Mouse (Mus musculus) right cerebral cortex, postnatal 10 days (tissue): ENCODE data around the gene St3gal2.
"Not testable (repeated sequence)": the region's sequence is repeated elsewhere in the genome, so short reads cannot be mapped to it uniquely, and the experiment has no call there.

Source experiments
- DNase-seq, 2 experiments: peaks; one replicate each; pipeline ENCODE4 v3.0.0; 2021; ENCODE audit warnings: low spot score in 2 of 2

The St3gal2 gene

DNA sequence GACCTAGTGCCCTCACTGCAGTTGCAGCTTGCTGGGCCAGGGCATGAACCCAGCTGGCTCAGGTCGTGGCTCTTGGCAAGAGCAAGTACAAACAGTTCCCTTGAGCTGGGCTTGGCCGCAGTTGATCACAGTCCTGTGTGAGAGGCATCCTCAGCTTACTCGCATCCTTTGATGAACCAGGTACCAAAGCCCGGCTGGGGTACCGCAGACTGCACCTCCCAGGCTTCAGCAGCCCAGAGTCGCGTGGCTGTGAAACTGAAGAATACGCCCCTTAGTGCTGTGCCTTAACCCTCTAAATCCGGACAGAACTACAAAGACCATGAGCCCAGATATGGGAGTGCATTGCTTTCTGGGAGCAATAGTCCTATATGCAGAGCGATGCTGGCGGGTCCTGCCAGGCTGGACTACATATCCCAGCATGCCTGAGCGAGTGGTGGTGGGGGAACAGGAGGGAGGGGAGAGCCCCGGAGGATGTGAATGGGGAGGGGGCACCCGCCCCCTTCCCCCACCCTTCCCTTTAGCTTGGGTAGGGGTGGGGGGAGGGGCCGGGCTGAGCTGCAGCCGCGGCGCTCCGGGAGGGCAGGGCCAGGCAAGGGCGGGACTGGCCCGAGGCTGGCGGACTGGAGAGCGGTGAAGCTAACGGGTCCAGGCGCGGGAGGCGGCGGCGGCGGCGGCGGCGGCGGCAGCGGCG is at the start of gene St3gal2:
Gene St3gal2, plus strand, starts transcription at position 582 of the 691 bp plus-strand sequence.
- DNase-seq: peak; percentile 96 to 98

DNA sequence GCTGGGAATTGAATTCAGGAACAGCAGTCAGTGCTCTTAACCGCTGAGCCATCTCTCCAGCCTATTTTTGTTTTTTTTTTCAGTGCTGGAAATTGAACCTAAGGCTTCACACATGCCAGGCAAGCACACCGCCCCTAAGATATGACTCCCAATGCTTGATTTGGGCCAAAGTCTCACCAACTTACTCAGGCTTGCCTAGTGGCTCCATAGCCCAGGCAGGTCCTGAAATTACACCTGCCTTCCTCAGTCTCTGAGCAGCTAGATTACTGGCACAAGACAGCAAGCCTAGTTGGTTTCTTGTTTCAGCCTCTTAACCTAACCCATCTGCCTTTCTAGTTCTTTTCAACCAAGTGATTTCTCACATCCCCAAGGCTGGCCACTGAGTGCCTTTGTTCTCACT is 49.2 kb upstream of the St3gal2 start:
- DNase-seq: no peak

DNA sequence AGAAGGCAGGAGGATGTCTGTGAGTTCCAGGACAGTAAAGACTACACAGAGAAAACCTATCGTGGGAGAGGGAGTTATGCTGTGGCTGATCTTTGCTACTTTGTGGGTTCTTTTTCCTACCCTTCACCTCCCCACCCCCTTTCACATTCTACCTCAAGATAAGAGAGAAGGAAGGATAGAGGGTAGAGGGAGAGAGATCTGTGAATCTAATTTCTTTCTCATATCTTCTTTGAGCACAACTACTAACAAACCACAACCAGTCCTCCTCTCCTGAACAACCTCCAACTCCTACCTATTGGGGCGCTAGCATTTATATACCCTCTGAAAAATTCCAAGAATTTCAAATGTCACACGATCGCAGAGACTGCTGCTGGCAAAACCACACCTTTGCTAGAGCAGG is 41.9 kb upstream of the St3gal2 start:
- DNase-seq: no peak

DNA sequence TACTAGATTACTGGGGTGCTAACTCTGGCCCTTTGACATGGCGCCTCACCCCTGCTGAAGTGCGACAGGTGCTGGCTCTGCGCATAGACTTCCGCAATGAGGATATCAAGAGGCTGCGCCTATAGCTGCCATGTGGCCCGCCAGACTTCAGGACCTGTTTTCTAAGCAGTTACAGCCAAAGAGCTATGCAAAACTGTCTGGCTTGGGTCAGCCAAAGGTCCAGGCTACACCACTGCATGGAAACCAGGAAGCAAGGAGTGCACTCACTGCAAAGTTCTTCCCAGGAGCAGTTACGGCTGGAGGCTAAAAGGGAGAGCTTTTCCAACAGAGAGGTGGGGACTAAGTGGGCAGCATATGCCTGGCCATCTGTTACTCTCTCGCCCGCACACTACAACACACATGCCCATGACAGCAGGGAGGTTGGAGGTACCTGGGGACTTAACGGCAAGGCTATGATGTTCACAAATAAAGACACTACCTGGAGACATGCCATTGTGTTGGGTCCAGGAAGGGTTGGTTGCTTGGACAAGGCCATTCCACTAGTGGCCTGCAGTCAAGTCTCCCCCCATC is 37.9 kb upstream of the St3gal2 start:
- no peak for DNase-seq

DNA sequence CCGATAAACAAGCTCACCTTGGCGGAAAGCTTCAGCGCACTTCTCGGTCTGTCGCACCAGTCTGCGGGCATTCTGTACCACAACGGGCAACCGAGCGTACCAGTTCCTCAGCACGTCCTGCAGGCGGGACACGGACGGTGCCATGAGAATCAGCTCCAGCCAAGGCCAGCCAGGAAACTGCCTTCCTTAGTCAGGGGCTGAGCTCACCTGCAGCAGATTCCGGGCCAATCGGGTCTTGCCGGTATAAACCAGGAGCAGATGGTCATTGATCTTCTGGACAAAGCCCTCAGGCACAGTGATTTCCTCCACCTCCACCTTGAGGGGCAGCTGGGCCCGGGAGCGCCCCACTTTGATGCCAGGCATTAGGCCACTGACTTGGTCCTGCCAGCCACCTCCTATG is 35.9 kb upstream of the St3gal2 start:
- no peak for DNase-seq

DNA sequence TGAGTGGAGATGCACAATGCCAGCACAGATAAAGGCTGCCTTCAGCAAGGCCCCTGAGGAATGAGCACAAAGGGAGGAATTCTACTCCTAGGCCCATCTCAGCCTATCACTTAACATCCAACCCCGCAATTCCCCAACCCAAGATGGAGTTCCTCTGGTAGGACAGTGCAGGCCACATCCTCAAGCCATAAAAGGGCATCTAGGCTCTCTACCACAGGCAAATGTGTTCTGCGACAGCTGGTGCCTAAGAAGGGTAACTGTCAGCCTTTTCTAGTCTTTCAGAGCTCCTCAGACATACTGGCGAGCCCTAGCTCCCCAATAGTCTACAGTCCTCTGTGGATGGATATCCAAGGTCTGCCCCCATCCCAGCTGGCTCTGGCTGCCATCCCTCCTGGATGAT is 33.1 kb upstream of the St3gal2 start:
- no peak for DNase-seq

DNA sequence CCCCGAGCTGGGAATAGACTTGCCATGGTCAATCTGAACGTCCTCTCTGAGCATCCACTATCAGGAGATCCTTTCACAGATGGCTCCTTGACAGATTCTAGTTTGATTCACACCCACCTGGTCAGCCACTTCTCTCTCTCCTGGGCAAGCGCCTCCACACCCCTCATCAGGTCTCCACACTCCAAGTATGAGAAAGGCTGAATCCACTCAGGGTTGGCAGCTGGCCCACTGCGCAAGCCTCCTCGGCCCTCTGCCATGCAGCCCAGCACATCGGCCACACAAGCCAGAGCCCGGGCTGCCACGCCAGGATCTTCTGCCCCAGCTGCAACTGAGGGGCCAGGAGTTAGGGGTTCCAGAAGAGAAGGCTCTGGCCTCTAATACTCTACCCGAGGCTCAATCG is 32.2 kb upstream of the St3gal2 start:
- DNase-seq: no peak

DNA sequence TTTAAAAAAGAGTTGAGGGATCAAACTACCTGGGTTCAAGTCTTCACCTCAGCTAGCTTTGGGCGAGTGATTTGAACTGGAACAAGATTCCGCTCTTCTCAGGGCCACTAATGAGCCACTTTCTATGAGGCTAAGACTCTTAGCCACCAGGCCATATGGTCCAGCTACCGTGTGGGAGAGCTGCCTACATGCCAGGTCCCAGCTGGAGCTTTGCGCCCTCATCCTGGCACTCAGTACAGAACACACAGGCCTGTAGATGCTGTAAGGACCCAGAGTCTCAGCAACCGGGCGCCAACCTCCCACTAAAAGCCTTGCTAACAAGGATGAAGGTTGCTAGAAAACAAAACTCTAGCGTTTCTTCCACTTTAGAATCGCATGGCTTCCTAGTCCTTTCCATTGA is 31.3 kb upstream of the St3gal2 start:
- DNase-seq: no peak

DNA sequence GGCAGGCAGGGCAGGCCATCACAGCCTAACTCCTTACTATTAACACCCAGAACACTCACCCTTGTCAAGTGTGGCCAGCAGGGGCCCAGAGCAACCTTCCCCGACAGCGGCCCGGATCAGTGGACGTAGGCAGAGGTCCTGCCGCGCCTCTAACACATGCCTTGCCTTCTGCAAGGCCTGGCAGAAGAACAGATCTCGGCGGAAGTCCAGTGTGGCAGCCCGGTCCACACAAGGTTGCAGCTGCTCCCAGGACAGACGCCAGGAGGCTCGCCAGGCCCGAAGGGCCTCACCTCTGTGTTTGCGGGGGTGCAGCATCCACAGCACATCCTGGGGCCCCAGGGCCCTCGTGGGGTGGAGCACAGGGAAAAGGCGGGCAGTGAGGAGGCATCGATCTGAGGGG is 30.9 kb upstream of the St3gal2 start:
- no peak for DNase-seq

DNA sequence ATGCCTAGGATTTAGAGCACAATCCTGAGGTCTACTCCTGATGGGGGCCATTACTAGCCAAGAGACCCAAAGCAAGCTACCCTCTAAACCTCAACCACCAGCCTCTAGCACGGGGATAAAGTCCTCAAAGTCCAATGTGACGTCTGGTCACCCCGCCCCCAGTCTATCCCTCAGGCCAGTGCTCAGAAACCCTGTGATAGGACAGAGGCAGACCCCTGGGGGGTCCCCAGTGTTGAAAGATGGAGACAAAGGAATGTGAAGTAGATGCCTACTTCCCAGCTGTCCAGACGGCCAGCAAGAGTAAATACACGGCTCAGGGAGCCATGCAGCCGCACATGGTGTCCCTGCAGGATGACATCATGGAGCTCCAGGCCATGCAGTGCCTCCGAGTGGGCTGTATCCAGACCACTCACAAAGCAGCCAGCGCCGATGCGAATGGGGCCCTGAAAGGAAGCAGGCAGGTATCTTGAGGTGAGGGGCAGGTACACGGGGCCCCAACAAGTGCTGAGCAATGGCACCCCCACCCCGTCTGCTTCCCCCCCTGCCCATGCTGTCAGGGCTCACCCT is 29.7 kb upstream of the St3gal2 start:
- DNase-seq: no peak

DNA sequence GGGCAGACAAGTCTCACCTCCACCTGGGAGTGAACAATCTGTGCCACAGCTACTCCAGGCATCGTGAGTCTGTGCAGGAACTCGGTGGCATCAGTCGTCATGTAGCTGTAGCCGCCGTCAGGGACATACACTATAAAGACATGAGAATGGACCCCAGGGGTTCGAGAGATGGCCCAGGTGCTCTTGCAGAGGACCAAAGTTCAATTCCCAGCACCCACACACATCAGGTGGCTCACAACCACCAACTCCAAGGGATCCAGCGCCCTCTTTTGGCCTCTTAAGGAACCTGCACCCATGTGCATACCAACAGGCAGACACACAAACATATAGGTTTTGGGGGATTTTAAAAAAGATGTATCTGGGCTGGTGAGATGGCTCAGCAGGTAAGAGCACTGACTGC is 27.7 kb upstream of the St3gal2 start:
- no peak for DNase-seq

DNA sequence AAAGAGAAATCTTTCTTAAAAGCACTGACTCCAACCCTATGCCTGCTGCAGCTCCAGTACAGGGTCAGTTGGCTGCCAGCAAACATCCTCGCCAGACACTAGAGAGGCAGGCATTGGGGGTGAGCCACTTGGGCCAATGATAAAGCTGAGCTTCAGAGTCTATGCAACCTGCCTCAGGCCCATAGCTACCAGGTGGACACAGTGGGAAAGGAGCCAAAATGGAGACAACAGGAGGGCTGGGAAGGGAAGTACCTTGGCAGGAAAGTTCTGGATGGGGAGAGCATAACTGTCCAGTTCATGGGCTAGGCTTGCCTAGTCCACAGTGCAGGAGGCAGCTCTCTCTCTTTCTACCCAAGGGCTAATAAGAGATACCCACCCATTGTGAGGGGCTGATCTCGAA is 26.8 kb upstream of the St3gal2 start:
- DNase-seq: no peak

DNA sequence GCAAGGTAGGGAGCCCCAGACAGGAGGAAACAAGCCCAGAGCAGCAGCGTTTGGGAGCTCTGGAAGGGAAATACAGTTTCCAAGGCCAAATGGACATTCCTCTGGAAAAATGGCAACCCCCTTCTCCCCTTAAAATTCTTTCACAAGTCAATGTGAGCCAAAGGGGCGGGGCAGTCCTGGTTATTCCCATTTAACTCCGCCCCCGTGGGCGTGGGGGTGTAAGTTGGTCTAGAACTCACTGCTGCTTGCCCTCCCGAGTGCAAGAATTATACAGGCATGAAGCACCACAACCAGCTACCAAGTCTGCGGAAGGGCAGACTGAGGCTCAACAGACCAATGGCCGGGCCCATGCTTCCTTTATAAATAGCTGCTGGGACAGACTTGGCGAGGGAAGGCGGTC is 24.9 kb upstream of the St3gal2 start:
- DNase-seq: no peak

DNA sequence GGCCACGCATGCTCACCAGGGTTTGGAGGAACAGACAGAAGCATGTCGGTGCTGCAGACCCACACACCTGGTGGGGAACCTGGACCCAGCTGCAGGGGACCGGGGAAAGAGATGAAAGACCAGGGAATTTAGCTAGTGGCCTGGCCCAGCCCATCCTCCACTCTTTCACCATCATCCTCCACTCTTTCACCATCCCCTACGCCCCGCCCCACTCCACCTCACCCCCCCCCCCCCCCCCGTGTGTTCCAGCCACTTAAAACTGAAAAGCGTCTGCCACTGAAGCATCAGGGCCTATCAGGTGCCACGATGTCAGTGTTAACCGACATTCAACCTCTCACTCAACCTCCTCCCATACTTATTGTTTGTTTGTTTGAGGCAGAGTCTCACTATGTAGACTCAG is 24.5 kb upstream of the St3gal2 start:
- DNase-seq: no peak

DNA sequence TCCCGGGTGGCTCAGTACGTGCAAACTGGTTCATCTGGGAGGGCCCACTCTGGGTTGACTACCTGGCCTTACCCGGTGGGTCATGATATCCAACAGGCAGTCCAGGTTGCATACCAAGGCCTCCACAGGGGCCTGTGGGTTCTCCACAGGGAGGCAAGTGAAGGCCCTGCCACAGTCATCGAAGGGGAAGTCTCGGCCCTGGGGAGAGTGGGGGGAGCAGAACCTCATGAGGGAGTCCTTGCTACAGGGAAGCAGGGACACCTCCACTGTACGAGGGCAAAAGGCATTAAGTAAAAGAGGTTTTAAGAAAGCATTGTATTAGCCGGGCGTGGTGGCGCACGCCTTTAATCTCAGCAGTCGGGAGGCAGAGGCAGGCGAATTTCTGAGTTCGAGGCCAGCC is 23.9 kb upstream of the St3gal2 start:
- DNase-seq: no peak

DNA sequence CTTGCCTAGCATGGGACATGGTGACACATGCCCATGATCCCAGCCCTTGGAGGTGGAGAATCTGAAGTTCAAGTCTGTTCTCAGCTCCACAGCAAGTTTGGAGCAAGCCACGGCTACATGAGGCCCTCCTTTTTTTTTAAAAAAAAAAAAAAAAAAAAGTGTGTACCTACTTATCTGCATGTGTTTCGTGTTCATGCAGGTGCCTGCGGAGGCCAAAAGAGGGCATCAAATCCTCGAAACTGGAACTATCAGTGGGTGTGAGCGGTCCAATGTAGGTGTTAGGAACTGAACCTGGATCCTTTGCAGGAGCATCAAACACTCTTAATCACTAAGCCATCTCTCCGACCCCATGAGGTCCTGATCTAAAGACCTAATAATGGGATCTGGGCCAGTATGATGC is 22.2 kb upstream of the St3gal2 start:
- no peak for DNase-seq

DNA sequence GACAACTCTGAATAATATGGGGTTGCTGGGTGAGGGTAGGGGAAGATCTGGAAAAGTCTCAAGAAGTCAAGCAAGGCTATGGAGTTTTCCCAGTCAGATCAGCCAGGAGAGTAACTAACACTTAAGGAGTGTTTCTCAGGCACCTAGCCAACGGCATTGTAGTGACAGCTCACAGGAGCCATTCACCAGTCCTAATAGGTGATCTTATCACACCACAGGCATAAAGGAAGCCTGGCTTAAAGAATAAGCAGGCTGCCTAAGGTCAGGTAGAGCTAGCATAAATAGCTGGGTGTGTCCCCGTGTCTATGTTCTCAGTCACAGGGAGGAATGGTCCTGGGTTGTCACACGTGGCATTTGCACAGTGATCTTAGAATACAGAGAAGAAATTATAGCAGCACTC is 18.7 kb upstream of the St3gal2 start:
- no peak for DNase-seq

DNA sequence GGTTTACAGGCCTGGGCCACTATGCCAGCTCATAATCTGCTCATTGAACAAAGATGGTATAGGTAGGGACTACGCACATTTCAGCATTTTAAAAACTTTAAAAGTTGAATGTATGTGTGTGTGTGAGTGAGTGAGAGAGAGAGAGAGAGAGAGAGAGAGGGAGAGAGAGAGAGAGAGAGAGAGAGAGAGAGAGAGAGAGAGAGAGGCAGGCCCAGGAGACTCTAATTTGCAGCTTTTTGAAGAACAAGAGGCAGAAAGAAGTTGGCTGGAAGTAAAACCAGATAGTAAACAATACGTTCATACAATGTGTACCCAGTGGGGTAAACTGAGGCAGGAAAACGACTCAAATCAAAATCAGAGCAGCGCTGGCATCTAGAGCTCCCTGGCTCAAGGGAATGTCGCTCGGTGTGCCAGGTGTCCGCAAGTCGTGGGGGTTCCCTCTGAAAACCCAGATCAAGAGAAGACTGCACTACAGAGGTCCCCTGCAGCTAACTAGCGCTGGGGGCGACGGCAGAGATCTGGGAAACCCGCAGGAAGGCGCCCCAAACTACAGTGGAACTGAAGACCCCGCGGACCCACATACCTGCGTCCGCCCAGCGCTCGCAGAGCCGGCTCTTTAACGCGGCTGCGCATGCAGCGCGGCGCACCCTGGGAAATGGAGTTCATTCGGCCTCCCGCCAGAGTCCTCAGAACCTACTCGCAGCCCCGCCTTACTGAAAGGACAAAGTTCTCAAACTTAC is 17.7 kb upstream of the St3gal2 start, which contains the start of gene Fuk:
Gene Fuk, minus strand, starts transcription at position 650 of the 740 bp plus-strand sequence.
- DNase-seq: peak; percentile 90

DNA sequence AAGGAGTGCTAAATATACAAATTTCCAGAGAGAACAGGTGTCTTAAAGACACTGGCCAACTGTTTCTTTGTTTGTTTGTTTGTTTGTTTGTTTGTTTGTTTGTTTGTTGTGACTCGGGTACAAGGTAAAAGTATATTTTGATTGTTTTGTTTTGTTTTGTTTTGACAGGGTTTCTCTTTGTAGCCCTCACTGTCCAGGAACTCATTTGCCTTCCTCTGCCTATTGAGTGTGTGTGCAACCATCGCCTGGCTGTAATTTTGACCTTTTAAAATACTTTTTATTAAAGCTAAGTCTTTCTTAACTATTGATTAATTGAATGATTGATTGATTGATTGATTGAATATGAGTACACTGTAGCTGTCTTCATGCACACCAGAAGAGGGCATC is 17.1 kb upstream of the St3gal2 start:
- DNase-seq: no peak

DNA sequence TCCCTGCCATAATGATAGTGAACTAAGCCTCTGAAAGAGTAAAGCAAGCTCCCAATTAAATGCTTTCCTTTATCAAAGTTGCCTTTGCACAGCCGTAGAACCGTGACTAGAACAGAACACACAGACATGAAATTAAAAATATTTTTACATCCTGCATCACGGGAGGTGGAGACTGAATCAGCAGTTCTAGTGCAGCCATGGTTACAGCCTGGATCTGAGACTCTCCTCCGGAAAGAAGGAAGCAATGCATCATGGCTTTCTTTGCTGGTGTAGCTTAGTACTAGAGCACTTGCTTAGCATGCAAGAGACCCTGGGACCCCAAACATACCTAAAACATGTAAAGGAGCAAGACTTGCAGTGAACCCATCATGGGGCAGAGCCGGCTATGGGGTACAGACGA is 14.3 kb upstream of the St3gal2 start:
- peak in 1 of 2 experiments; percentile 53 for DNase-seq

DNA sequence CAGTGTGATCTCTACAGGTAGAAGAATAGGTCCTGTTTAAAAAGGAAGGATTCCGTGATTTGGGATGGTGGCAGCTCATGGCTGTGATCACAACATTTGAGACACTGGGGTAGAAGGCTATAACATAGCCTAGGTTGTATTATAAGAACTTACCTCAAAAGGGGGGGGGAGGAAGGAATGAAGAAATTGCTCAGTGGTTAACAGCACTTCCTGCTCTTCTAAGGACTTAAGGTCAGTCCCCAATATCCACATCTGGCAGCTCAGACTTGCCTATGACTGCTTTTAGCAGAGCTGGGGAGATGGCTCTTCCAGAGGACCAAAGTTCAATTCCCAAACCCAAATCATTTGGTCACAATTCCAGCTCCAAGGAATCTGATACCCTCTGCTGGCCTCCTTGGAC is 13.0 kb upstream of the St3gal2 start:
- DNase-seq: no peak

DNA sequence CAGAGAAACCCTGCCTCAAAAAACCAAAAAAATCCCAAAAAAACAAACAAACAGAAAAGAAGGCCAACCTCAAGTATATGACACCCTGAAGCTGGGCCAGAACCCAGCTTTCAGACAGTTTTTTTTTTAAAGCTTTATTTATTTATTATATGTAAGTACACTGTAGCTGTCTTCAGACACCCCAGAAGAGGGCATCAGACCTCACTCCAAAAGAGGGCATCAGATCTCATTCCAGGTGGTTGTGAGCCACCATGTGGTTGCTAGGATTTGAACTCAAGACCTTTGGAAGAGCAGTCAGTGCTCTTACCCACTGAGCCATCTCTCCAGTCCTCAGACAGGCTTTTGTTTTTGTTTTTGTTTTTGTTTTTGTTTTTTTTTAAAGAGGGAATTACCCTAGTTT is 9.9 kb upstream of the St3gal2 start:
- not testable (repeated sequence) for DNase-seq
